Mouse (Mus musculus): ENCODE results near the gene Neurod4. TPM values are rescaled to one million over a fixed set of nuclear protein-coding genes. Genes with fewer than 3 reads are reported as not detected.
A peak's percentile ranks its signal among the peaks of the same experiment; 100 is the strongest.

Gene Neurod4
- polyA plus RNA-seq, 1 experiment, result not detected

GRCm38 (mm10) chr10:130234576-130234975, 45.5 kb downstream of the Neurod4 start:
- Histone ChIP-seq H3K79me2 (ENCODE audit: control insufficient read depth, insufficient read depth) (no peaks in the 10 kb centered on the region), H3K79me3 (ENCODE audit: low read depth) (no peaks in the 10 kb centered on the region), H3ac (ENCODE audit: control insufficient read depth, insufficient read length, low read depth) (no peak overlapping the region), H3K4me3 (ENCODE audit: insufficient read depth, poor library complexity, severe bottlenecking) (no peak overlapping the region), H3K36me3 (ENCODE audit: control insufficient read depth, insufficient read depth) (no peaks in the 10 kb centered on the region), H3K27me3 (ENCODE audit: control insufficient read depth, insufficient read depth, insufficient read length) (no peaks in the 10 kb centered on the region)
- TF ChIP-seq CEBPB (IDR thresholded peaks at IDR 0.05; ENCODE audit: low read depth) (no peak), MYOG (IDR thresholded peaks at IDR 0.05; ENCODE audit: control insufficient read depth, extremely low read depth, insufficient read length) (no peak)

- Histone ChIP-seq H3ac (ENCODE audit: control insufficient read depth, insufficient read length, low read depth) (no peak overlapping the region), H3K4me3 (ENCODE audit: insufficient read depth, poor library complexity, severe bottlenecking) (no peak overlapping the region), H3K27me3 (ENCODE audit: control insufficient read depth, insufficient read depth, insufficient read length) (no peaks in the 10 kb centered on the region), H3K79me3 (ENCODE audit: low read depth) (no peaks in the 10 kb centered on the region), H3K36me3 (ENCODE audit: control insufficient read depth, insufficient read depth) (no peaks in the 10 kb centered on the region), H3K79me2 (ENCODE audit: control insufficient read depth, insufficient read depth) (no peaks in the 10 kb centered on the region)
- TF ChIP-seq FOSL1 (IDR thresholded peaks at IDR 0.05; ENCODE audit: insufficient read depth, low read length, poor library complexity, severe bottlenecking), result no peak
- no peak for TF ChIP-seq CEBPB (IDR thresholded peaks at IDR 0.05; ENCODE audit: low read depth)
- TF ChIP-seq USF1 (IDR thresholded peaks at IDR 0.05; ENCODE audit: low read depth), result no peak
- TF ChIP-seq MAX (IDR thresholded peaks at IDR 0.05), result no peak
- TF ChIP-seq MYOD1 (IDR thresholded peaks at IDR 0.05; ENCODE audit: control insufficient read depth, insufficient read length, low read depth), result no peak
- TF ChIP-seq MYOG (IDR thresholded peaks at IDR 0.05; ENCODE audit: control insufficient read depth, extremely low read depth, insufficient read length), result no peak
- TF ChIP-seq CTCF (IDR thresholded peaks at IDR 0.05; ENCODE audit: control insufficient read depth, insufficient read depth, insufficient read length), result no peak
Observed at GRCm38 (mm10) chr10:130232117-130232516, 47.9 kb downstream of the Neurod4 start.

GRCm38 (mm10) chr10:130229584-130229983, 50.5 kb downstream of the Neurod4 start:
- TF ChIP-seq CTCF (IDR thresholded peaks at IDR 0.05; ENCODE audit: control insufficient read depth, insufficient read depth, insufficient read length) (no peak), MAX (IDR thresholded peaks at IDR 0.05) (no peak), USF1 (IDR thresholded peaks at IDR 0.05; ENCODE audit: low read depth) (no peak), FOSL1 (IDR thresholded peaks at IDR 0.05; ENCODE audit: insufficient read depth, low read length, poor library complexity, severe bottlenecking) (no peak), MYOG (IDR thresholded peaks at IDR 0.05; ENCODE audit: control insufficient read depth, extremely low read depth, insufficient read length) (no peak), CEBPB (IDR thresholded peaks at IDR 0.05; ENCODE audit: low read depth) (no peak), MYOD1 (IDR thresholded peaks at IDR 0.05; ENCODE audit: control insufficient read depth, insufficient read length, low read depth) (no peak)
- Histone ChIP-seq H3K79me3 (ENCODE audit: low read depth) (no peaks in the 10 kb centered on the region), H3K4me3 (ENCODE audit: insufficient read depth, poor library complexity, severe bottlenecking) (no peak overlapping the region), H3K79me2 (ENCODE audit: control insufficient read depth, insufficient read depth) (no peaks in the 10 kb centered on the region), H3K36me3 (ENCODE audit: control insufficient read depth, insufficient read depth) (no peaks in the 10 kb centered on the region), H3ac (ENCODE audit: control insufficient read depth, insufficient read length, low read depth) (no peak overlapping the region), H3K27me3 (ENCODE audit: control insufficient read depth, insufficient read depth, insufficient read length) (no peaks in the 10 kb centered on the region)

- Histone ChIP-seq H3K79me3 (ENCODE audit: low read depth) (no peaks in the 10 kb centered on the region), H3K4me3 (ENCODE audit: insufficient read depth, poor library complexity, severe bottlenecking) (no peak overlapping the region), H3K79me2 (ENCODE audit: control insufficient read depth, insufficient read depth) (no peaks in the 10 kb centered on the region), H3K36me3 (ENCODE audit: control insufficient read depth, insufficient read depth) (no peaks in the 10 kb centered on the region), H3ac (ENCODE audit: control insufficient read depth, insufficient read length, low read depth) (no peak overlapping the region), H3K27me3 (ENCODE audit: control insufficient read depth, insufficient read depth, insufficient read length) (no peaks in the 10 kb centered on the region)
- no peak for TF ChIP-seq MYOD1 (IDR thresholded peaks at IDR 0.05; ENCODE audit: control insufficient read depth, insufficient read length, low read depth)
- no peak for TF ChIP-seq FOSL1 (IDR thresholded peaks at IDR 0.05; ENCODE audit: insufficient read depth, low read length, poor library complexity, severe bottlenecking)
- peak; percentile 47 for TF ChIP-seq CTCF (IDR thresholded peaks at IDR 0.05; ENCODE audit: control insufficient read depth, insufficient read depth, insufficient read length)
Observed at GRCm38 (mm10) chr10:130228246-130228645, 51.8 kb downstream of the Neurod4 start.

GRCm38 (mm10) chr10:130225034-130225433, 55.0 kb downstream of the Neurod4 start:
- Histone ChIP-seq H3K79me3 (ENCODE audit: low read depth) (no peaks in the 10 kb centered on the region), H3K4me3 (ENCODE audit: insufficient read depth, poor library complexity, severe bottlenecking) (no peak overlapping the region), H3K79me2 (ENCODE audit: control insufficient read depth, insufficient read depth) (no peaks in the 10 kb centered on the region), H3ac (ENCODE audit: control insufficient read depth, insufficient read length, low read depth) (no peak overlapping the region), H3K36me3 (ENCODE audit: control insufficient read depth, insufficient read depth) (no peaks in the 10 kb centered on the region), H3K27me3 (ENCODE audit: control insufficient read depth, insufficient read depth, insufficient read length) (no peaks in the 10 kb centered on the region)
- TF ChIP-seq MYOD1 (IDR thresholded peaks at IDR 0.05; ENCODE audit: control insufficient read depth, insufficient read length, low read depth) (no peak), FOSL1 (IDR thresholded peaks at IDR 0.05; ENCODE audit: insufficient read depth, low read length, poor library complexity, severe bottlenecking) (no peak), MAX (IDR thresholded peaks at IDR 0.05) (no peak), USF1 (IDR thresholded peaks at IDR 0.05; ENCODE audit: low read depth) (no peak), MYOG (IDR thresholded peaks at IDR 0.05; ENCODE audit: control insufficient read depth, extremely low read depth, insufficient read length) (no peak), CEBPB (IDR thresholded peaks at IDR 0.05; ENCODE audit: low read depth) (no peak), CTCF (IDR thresholded peaks at IDR 0.05; ENCODE audit: control insufficient read depth, insufficient read depth, insufficient read length) (no peak)

Other genes with a start within 250 kb of the Neurod4 start
- gene Olfr821, start 249.9 kb downstream of the Neurod4 start, polyA plus RNA-seq (2012; fragmentation: generic; extraction: Trizol), result not detected
- gene Olfr822, start 209.0 kb downstream of the Neurod4 start, polyA plus RNA-seq (2012; fragmentation: generic; extraction: Trizol), result not detected
- not detected for gene Olfr823, start 164.9 kb downstream of the Neurod4 start, polyA plus RNA-seq (2012; fragmentation: generic; extraction: Trizol)
- gene Olfr824, start 150.2 kb downstream of the Neurod4 start, polyA plus RNA-seq (2012; fragmentation: generic; extraction: Trizol), result not detected
- not detected for gene Olfr825, start 113.5 kb downstream of the Neurod4 start, polyA plus RNA-seq (2012; fragmentation: generic; extraction: Trizol)
- not detected for gene Olfr826, start 96.1 kb downstream of the Neurod4 start, polyA plus RNA-seq (2012; fragmentation: generic; extraction: Trizol)
- gene Olfr827, start 65.8 kb downstream of the Neurod4 start, polyA plus RNA-seq (2012; fragmentation: generic; extraction: Trizol), result not detected
- gene Tespa1, start 42.6 kb upstream of the Neurod4 start, polyA plus RNA-seq (2012; fragmentation: generic; extraction: Trizol), result not detected
- not detected for gene Vmn2r84, start 114.1 kb upstream of the Neurod4 start, polyA plus RNA-seq (2012; fragmentation: generic; extraction: Trizol)
- gene Vmn2r85, start 149.5 kb upstream of the Neurod4 start, polyA plus RNA-seq (2012; fragmentation: generic; extraction: Trizol), result not detected
- gene Vmn2r86, start 175.8 kb upstream of the Neurod4 start, polyA plus RNA-seq (2012; fragmentation: generic; extraction: Trizol), result not detected
- gene Vmn2r87, start 217.2 kb upstream of the Neurod4 start, polyA plus RNA-seq (2012; fragmentation: generic; extraction: Trizol), result not detected

Data from C2C12 (cell line).